Mouse (Mus musculus) splenic B cell, adult 2 months (primary cell): ENCODE results near the gene Emc8.
A peak's percentile ranks its signal among the peaks of the same experiment; 100 is the strongest.

ENCODE experiments used
- DNase-seq: peaks from one replicate; pipeline ENCODE4 v3.0.0-alpha.2; 2011; ENCODE audit warnings: low read depth, low spot score
- H3K27me3 ChIP-seq: 2 replicates; pipeline ENCODE4 v1.6.1; 2012; ENCODE audit warnings: mild to moderate bottlenecking, low read length, moderate library complexity, mixed read lengths; ENCODE audit not compliant: control insufficient read depth, poor library complexity, insufficient read depth, severe bottlenecking
- H3K36me3 ChIP-seq: 2 replicates; pipeline ENCODE4 v1.6.1; 2012; ENCODE audit warnings: mild to moderate bottlenecking, low read length, moderate library complexity, mixed read lengths; ENCODE audit not compliant: control insufficient read depth, poor library complexity, insufficient read depth, severe bottlenecking

Gene Emc8

DNA sequence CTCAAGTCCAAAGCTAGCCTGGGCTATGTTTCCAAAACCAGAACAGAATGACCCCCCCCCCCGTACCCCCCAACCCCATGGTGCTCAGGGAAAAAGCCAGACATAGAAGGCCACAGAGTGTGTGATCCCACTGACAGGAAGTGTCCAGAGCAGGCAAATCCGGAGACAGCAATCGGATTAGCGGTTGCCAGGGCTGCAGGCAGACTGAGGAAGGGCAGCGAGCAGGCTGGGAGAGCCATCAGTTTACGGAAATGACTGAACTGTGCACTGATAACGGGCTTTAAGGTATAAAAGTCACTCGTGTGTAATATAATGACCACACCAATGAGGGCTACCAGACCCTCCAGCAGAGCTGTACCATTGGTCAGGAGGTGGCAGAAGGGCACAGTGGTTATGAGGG is 27.1 kb downstream of the Emc8 start:
- H3K27me3 ChIP-seq, result no peaks in the 10 kb centered on the region
- no peak for DNase-seq
- H3K36me3 ChIP-seq, result no peaks in the 10 kb centered on the region

GRCm38 (mm10) chr8:120634329-120634839 is 34.0 kb downstream of the Emc8 start:
- H3K27me3 ChIP-seq, result no peaks in the 10 kb centered on the region
- DNase-seq, result peak; percentile 59

DNA sequence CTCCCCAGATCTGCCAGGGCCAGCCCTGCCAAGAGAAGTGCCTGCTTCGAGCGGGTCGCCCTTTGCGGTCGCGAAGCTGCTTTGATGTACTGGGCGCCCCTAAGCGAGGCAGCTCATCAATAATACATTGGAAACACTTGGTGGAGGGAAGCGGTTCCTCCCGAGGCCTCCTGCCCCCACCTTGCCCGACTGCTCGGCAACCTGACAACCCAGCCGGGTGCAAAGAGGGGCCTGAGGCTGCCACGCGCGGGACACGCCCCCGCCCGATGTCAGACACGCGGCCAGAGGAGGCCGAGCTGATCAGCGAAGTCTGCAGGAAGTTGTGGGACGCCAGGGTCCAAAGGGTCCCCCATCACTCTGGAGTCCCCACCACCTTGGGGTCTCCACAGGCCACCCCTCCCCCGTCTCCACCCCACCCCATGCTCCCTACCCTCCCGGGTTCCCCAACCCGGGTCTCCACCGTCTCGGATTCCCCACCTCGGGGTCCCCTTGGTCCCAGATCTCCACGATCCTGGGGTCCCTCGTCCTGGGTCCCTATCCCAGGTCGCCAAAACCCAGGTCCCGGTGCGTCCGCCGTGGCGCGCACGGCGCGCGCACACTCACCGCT is 34.6 kb downstream of the Emc8 start:
- no peaks in the 10 kb centered on the region for H3K27me3 ChIP-seq
- H3K36me3 ChIP-seq, result no peaks in the 10 kb centered on the region
- DNase-seq, result peak; percentile 12

More at GRCm38 (mm10) chr8:120634329-120634839, 34.0 kb downstream of the Emc8 start:
- H3K36me3 ChIP-seq, result no peaks in the 10 kb centered on the region

GRCm38 (mm10) chr8:120632969-120633664 is 35.3 kb downstream of the Emc8 start:
- Histone ChIP-seq H3K36me3 (no peaks in the 10 kb centered on the region), H3K27me3 (no peaks in the 10 kb centered on the region)
- no peak for DNase-seq

DNA sequence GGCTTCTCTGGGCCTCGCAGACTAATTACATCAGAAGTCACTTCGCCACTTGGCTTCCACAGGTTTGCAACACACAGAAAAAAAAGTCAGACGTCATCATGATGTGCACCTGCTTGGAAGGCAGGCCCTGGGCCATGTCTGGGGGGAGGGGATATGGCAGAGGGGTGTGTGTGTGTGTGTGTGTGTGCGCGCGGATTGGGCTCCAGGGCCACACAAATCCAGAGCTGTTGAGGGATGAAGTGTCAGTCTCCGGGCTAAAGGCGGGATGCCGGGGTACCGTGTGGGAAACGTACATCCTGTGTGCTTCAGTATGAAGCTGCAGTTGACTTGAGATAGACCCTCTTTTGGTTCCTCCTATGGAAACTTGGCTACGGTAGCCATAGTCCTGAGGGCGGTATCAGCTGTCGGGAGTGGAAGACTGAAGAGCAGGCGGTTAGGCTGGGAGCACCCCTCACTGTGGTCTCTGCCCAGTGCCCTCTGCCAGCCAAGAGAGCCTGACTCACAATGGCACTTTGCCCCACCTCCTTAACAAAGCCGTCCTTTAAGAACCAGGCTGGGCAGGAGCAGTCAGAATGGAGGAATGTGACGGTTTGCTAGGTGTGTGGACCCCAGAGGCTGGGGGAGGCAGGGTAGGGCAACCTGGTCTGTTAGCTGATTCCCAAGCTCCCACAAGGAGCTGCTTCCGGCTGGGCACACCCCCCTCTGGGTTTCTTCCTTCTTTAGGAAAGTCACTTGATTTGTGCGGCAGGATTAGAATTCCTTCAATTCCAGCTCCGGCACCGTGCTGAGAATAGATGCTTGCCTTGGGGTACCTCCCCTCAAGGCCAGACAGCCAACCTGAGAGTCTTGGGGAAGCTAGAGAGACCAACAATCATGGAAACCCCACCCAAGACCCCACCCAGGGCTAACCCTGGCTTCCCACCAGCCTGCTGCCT is 36.7 kb downstream of the Emc8 start:
- DNase-seq, result no peak
- H3K27me3 ChIP-seq, result no peaks in the 10 kb centered on the region
- H3K36me3 ChIP-seq, result no peaks in the 10 kb centered on the region

- H3K27me3 ChIP-seq, result no peaks in the 10 kb centered on the region
- no peak for DNase-seq
- H3K36me3 ChIP-seq, result no peaks in the 10 kb centered on the region
Observed at GRCm38 (mm10) chr8:120630848-120631247, 37.5 kb downstream of the Emc8 start.

DNA sequence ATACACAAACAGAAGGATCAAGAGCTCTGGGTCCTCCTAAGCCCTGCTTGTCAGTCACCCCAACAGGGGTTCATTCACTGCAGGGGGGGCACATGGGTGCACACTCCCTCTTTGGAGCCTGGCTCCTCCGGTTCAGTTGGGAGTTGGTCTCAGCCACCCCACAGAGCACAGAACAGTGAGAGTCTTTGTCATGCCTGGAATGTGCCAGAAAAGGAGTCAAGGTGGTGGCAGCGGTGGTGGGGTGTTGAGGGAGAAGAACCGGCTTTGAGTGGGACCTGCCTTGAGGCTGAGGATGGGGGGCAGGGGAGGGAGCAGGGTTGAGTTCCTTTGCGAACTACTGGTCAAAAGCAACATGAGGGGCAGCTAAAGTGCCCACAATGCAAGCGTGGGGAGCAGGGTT is 38.3 kb downstream of the Emc8 start:
- no peak for DNase-seq
- Histone ChIP-seq H3K36me3 (no peaks in the 10 kb centered on the region), H3K27me3 (no peaks in the 10 kb centered on the region)

DNA sequence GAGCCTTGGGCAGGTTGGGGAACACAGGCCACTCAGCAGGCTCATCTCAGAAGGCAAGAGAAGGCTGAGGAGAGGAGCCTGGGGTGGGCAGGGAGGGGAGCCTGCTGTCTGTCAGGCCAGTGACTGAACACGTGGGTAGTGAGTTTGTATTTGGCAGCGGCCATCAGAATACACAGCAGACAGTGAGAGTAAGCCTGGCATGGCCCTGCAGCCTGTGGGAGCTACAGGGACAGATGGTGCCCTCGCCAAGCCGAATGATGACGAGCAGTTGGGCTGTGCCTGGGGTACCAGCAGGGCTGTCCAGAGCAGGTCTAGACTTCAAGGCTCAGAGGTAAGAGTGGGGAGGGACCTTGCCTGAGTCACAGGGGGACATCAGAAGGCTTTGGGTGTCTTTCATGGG is 41.1 kb downstream of the Emc8 start:
- no peak for DNase-seq
- Histone ChIP-seq H3K36me3 (no peaks in the 10 kb centered on the region), H3K27me3 (no peaks in the 10 kb centered on the region)

DNA sequence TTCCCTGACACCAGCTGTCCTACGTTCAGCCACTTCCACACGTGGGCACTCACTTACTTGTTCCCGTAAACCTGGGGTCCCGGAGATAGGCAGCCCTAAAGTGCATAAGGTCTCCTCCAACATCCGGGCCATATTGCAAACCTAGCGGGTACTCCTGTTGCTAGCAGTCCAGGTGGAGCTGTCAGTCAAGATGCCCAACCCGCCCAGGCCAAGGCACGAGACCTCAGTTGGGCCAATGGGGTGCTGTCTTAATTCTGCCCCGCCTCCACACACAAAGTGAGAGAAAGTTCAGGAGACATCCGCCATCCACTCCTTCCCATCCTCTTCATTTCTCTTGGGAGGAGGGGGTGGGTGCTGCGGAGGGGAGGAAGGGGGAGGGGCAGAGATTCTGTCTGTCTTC is 41.9 kb downstream of the Emc8 start:
- no peak for DNase-seq
- no peaks in the 10 kb centered on the region for H3K36me3 ChIP-seq
- H3K27me3 ChIP-seq, result no peaks in the 10 kb centered on the region

- no peak for DNase-seq
Observed at GRCm38 (mm10) chr8:120623608-120624007, 44.8 kb downstream of the Emc8 start.

DNA sequence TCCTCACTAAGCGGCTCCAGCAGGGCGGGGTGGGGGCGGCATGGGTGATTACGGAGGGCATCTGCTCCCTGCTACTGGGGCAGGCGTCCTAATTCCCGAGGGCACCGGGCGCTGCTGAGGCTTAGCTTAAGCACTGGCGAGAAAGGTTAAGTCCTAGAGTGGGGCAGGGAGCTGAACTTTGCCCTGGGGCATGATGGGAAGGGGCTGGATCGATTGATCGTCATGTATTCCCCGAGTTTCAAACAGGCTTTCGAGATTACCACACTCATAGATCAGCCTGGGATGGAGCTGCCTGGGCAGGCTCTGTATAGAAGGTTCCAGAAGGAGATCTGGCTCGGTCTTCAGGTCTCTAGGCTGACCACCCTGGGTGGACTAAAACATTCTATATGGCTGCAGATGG is 46.2 kb downstream of the Emc8 start:
- Histone ChIP-seq H3K27me3 (no peaks in the 10 kb centered on the region), H3K36me3 (no peaks in the 10 kb centered on the region)
- DNase-seq, result no peak

More at GRCm38 (mm10) chr8:120623608-120624007, 44.8 kb downstream of the Emc8 start:
- Histone ChIP-seq H3K36me3 (no peaks in the 10 kb centered on the region), H3K27me3 (no peaks in the 10 kb centered on the region)

DNA sequence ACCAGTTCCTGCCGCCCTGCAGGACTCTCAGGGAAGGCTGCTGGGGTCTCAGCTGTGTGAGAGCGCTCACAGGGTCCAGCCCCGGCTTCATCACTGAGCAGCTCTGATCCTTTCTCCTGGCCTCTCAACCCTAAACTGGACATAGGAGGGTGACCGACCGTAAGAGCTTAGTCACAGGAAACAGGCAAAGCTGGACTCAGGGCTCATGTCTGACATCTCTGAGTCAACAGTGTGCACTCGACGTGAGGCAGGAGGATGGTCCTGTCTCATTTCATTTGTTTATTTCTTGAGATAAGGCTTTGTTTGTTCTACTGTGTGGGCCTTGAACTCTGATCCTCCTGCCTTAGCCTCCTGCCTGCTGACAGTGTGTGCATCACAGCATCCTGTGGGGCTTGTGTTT is 47.9 kb downstream of the Emc8 start:
- no peak for DNase-seq
- Histone ChIP-seq H3K36me3 (no peaks in the 10 kb centered on the region), H3K27me3 (no peaks in the 10 kb centered on the region)

GRCm38 (mm10) chr8:120619235-120620180 is 48.9 kb downstream of the Emc8 start:
- H3K36me3 ChIP-seq, result no peaks in the 10 kb centered on the region
- peaks cover under 1% of the 10 kb centered on the region; the same call in 1 of the 2 replicates for H3K27me3 ChIP-seq
- no peak for DNase-seq

- peak; percentile 77 for DNase-seq
- Histone ChIP-seq H3K27me3 (peaks cover 1% of the 10 kb centered on the region; the same call in 1 of the 2 replicates), H3K36me3 (no peaks in the 10 kb centered on the region)
Observed at GRCm38 (mm10) chr8:120618110-120618509, 50.3 kb downstream of the Emc8 start.
